Mouse (Mus musculus): Measurements from ENCODE around the gene Sfxn5. TPM values are rescaled to one million over a fixed set of nuclear protein-coding genes. Genes with fewer than 3 reads are reported as not detected.

Gene Sfxn5
- polyA plus RNA-seq, 1 experiment from 2014 or later: 8.7 TPM

DNA sequence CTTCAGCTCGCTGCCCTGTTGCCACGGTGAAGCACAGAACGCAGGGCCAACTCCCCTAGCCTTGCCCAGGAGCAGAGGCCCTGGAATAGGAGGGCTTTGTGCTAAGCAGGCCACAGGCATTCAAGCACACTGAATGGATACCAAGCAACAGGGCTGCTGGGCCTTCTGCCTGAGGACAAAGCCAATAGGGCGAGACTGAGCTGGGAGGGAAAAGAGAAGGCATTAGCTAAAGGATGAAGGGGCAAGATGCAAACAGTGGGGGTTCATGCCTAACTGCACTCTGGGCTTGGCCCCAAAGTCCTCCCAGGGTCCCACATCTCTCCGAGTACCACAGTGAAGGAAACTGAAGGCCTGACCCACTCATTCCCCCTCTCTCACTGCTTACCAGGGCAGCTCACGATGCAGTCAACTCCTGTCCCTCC is 12.8 kb downstream of the Sfxn5 start:
- Histone ChIP-seq H3K27me3 (ENCODE audit: low read depth, poor library complexity, severe bottlenecking) (no peaks in the 10 kb centered on the region), H3K36me3 (peaks cover 14% of the 10 kb centered on the region), H3K4me3 (no peak overlapping the region), H3K4me1 (peaks cover 15% of the 10 kb centered on the region), H3K9me3 (replicated peaks) (no peaks in the 10 kb centered on the region), H3K27ac (replicated peaks) (peak overlapping the region; percentile 77)
- WGBS: 34% methylated on average over 6 of the region's 6 CpGs
- peak; percentile 38 for DNase-seq (ENCODE audit: low spot score)

DNA sequence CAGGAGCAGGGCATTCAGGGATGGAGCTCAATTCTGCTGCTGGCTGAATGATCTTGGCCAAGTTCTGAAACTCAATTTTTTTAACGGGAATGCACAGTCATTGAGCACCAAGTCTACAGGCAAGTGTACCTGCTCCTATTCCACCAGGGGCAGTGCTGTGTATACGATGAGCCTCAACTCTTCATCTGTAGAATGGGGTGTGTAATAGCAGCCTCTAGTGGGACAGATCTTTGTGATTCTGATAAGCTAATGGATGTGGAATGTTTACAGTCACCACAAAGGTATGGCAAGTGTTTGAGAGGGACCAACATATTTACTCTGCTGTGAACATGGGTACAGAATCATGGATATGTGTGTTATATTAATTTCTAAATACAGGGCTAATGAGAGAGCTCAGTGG is 17.0 kb downstream of the Sfxn5 start:
- 93% methylated on average over 2 of the region's 2 CpGs for WGBS
- no peak overlapping the region for H3K27ac ChIP-seq (replicated peaks)

DNA sequence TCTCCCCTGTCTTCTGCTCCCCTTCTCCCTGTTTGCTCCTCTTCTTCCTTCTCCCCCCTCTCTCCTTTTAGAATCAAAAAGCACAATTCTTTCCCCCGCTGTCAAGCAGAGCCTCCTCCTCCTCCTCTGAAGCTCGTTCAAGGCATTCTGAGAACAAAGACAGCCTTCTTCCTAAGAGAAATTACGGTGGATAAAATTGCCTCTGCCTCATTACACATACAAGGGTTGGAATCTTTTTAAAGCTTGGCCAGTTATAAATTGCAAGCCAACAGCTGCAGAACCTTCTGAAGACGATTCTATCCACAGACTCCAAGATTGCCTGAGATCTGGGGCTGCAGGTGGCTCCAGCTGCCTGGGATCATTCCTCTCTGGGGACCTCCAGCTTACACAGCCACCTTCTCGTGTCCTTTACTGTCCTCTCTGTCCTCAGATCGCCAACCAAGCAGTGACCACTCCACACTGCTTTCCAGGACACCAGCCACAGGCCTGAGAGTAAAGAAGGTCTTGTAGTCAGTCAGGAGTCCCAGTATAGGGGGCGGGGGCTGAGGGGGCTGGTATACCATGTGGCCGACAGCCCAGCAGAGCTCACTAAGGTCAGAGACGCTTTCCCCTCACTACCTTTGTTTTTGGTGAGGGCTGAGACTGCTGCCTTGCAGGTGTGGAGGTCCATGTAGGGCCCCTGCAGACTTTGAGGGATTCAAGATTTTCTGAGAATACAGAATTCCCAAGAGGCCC is 19.0 kb downstream of the Sfxn5 start:
- H3K4me3 ChIP-seq: no peak overlapping the region
- WGBS: 62% methylated on average over 9 of the region's 9 CpGs
- H3K4me1 ChIP-seq: peaks cover 10% of the 10 kb centered on the region
- no peak for DNase-seq (ENCODE audit: low spot score)
- H3K9me3 ChIP-seq (replicated peaks): no peaks in the 10 kb centered on the region
- no peaks in the 10 kb centered on the region for H3K27me3 ChIP-seq (ENCODE audit: low read depth, poor library complexity, severe bottlenecking)
- no peak overlapping the region for H3K27ac ChIP-seq (replicated peaks)
- H3K36me3 ChIP-seq: peaks cover 9% of the 10 kb centered on the region

More for the DNA sequence above, 17.0 kb downstream of the Sfxn5 start:
- no peaks in the 10 kb centered on the region for H3K27me3 ChIP-seq (ENCODE audit: low read depth, poor library complexity, severe bottlenecking)
- no peaks in the 10 kb centered on the region for H3K9me3 ChIP-seq (replicated peaks)
- DNase-seq (ENCODE audit: low spot score): no peak
- peaks cover 20% of the 10 kb centered on the region for H3K4me1 ChIP-seq
- H3K36me3 ChIP-seq: peaks cover 14% of the 10 kb centered on the region
- H3K4me3 ChIP-seq: no peak overlapping the region

DNA sequence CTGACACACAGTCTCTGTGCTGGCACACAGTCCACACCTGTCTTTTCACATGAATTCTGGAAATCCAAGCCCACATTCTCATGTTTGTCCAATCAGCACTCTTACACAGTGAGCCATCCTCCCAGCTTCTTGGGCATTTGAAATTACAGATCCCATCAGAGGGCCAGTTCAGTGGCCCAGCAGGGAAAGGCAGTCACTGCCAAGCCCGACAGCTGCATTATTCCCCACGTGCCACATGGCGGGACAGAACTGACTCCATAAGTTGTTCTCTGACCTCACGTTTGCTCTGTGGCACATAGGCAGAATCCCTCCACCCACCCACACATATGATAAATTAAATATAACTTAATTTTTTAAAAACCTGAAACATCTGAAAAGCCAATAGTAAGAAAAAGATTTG is 25.3 kb downstream of the Sfxn5 start:
- WGBS: 88% methylated on average over 4 of the region's 4 CpGs
- Histone ChIP-seq H3K9me3 (replicated peaks) (no peaks in the 10 kb centered on the region), H3K27ac (replicated peaks) (no peak overlapping the region), H3K36me3 (no peaks in the 10 kb centered on the region), H3K4me1 (peaks cover 2% of the 10 kb centered on the region; the same call in 1 of the 2 replicates), H3K27me3 (ENCODE audit: low read depth, poor library complexity, severe bottlenecking) (no peaks in the 10 kb centered on the region), H3K4me3 (no peak overlapping the region)
- DNase-seq (ENCODE audit: low spot score): no peak

DNA sequence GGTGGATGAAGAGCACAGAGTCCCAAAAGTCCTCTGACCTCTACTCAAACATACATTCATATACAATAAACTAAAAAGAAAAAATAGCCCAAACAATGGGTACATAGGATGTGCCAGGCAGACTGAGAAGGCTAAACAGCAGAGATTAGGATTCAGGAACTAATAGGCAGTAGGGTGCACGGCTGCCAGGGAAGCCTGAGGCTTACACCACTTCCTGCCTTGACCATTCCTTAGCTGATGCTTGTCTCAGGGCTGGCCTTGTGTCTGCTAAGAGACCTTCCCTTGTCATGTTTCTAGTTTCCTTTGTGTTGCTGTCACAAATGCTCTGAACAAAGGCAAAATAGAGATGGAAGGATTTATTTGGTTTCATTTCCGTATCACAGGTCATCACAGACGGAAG is 26.8 kb downstream of the Sfxn5 start:
- Histone ChIP-seq H3K27ac (replicated peaks) (no peak overlapping the region), H3K27me3 (ENCODE audit: low read depth, poor library complexity, severe bottlenecking) (no peaks in the 10 kb centered on the region), H3K9me3 (replicated peaks) (no peaks in the 10 kb centered on the region), H3K36me3 (no peaks in the 10 kb centered on the region), H3K4me1 (peaks cover 7% of the 10 kb centered on the region; the same call in 1 of the 2 replicates), H3K4me3 (no peak overlapping the region)
- WGBS: 81% methylated on average over 3 of the region's 3 CpGs
- DNase-seq (ENCODE audit: low spot score): no peak

DNA sequence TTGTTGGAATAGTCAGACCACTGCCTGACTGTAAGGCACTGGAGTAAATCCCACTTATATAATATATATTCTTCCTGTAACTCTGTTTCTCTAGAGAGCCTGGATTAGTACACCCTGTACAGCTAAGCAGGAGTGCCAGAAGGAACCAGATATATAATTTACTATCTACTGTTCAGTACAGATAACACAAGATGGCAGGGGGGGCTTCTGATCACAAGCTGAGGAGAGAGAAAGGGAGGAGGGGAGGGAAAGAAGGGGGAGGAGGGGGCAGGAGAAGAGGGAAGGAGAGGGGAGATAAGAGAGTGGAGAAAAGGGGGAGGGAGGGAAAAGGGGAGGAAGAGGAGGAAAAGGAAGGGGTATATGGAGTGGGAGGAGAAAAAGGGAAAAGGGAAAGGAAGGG is 27.4 kb downstream of the Sfxn5 start:
- H3K9me3 ChIP-seq (replicated peaks): no peaks in the 10 kb centered on the region
- H3K4me3 ChIP-seq: no peak overlapping the region
- H3K27ac ChIP-seq (replicated peaks): no peak overlapping the region
- H3K36me3 ChIP-seq: no peaks in the 10 kb centered on the region
- DNase-seq (ENCODE audit: low spot score): no peak
- H3K27me3 ChIP-seq (ENCODE audit: low read depth, poor library complexity, severe bottlenecking): no peaks in the 10 kb centered on the region
- peaks cover 7% of the 10 kb centered on the region; the same call in 1 of the 2 replicates for H3K4me1 ChIP-seq

DNA sequence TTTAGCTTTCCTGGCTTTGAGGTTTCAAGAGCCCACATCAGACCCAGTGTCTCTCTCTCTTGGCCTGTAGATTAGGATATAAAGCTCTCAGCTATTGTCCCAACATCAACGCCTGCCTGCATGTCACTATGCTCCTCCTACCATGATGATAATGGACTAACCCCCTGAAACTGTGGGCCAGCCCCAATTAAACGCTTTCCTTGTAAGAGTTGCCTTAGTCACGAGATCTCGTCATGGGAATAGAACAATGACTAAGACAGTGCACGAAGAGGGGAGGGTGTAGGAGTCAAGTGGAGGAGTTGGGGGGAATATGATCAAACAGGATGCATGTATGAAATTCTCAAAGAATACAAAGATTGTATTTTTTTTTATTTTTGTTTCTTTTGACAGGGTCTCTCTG is 28.3 kb downstream of the Sfxn5 start:
- no peaks in the 10 kb centered on the region for H3K27me3 ChIP-seq (ENCODE audit: low read depth, poor library complexity, severe bottlenecking)
- H3K4me1 ChIP-seq: peaks cover 7% of the 10 kb centered on the region; the same call in 1 of the 2 replicates
- H3K9me3 ChIP-seq (replicated peaks): no peaks in the 10 kb centered on the region
- no peak for DNase-seq (ENCODE audit: low spot score)
- WGBS: 82% methylated on average over 5 of the region's 5 CpGs
- H3K4me3 ChIP-seq: no peak overlapping the region
- H3K27ac ChIP-seq (replicated peaks): no peak overlapping the region
- H3K36me3 ChIP-seq: no peaks in the 10 kb centered on the region

DNA sequence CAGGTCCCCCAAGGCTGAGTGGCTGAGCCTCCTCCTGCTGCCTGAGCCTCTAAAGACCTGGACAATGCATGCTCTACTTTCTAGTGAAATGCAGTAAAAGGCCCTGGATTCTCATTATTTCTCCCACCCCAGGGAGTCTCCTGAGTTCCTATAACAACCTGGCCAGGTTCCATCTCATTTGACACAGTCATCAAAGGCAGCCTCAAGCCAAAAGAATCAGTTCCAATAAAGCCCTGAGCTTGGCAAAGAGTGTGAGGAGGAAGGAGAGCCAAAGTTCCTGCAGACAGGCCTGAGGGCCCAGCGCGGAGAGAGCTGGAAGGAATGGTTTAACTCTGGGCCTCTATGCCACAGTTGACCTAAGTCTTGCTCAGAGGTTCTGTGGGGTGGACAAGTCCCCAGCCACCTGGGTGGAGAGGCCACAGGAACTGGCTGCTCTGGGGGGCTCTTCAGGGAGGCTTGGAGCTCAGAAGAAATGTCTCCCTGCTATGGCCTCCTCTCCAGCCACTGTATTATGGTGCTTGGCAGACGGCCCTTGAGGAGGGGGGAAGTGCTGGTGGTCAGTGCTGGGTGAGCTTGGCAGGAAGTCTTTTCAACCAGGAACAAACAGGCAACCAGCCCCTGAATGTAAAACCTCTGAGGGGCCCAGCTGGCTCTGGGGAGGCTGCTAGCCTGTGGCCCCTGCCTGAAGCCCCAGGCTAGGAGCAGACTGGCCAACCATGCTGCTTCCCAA is 30.7 kb downstream of the Sfxn5 start:
- WGBS: 79% methylated on average over 3 of the region's 3 CpGs
- Histone ChIP-seq H3K27me3 (ENCODE audit: low read depth, poor library complexity, severe bottlenecking) (no peaks in the 10 kb centered on the region), H3K36me3 (0 out of 2 replicates have a peak, but pooled peaks cover 2% of the 10 kb centered on the region), H3K9me3 (replicated peaks) (no peaks in the 10 kb centered on the region), H3K27ac (replicated peaks) (no peak overlapping the region), H3K4me3 (no peak overlapping the region), H3K4me1 (peaks cover 7% of the 10 kb centered on the region; the same call in 1 of the 2 replicates)
- DNase-seq (ENCODE audit: low spot score): no peak

DNA sequence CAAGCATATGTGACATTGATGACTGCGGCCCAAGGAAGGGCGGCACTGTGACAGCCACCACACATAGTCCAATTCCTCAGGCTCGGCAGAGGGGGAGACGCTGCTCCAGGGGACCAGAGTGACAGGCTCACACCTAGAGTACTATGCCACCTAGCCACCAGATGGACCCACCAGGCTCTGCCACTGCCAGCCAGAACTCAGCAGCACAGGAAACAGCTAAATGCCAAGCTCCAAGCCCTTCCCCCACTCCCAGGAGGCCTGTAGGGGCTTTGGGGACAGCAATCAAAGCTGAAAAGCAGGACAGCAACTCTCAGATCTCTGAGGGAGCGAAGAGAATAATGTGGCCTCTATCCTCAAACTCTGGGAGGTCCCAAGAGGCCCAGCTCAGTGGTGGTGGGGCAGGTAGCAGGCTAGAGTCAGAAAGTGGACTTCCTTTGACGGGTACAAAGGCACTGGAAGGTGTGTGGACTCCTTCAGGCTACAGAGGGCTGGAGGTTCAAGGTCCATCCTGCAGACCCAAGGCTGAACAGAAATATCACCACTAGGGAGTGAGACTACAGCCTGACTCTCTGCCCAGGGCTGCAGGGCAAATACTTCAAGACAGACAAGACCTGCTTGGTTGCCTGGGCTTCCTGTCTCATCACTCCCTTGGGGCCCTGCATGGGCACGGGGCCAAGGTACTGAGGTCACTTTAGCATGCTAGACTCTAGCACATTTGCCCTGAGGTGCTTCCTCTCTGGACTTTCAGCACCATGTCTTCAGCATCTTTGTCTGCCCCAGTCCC is 37.6 kb downstream of the Sfxn5 start:
- Histone ChIP-seq H3K36me3 (0 out of 2 replicates have a peak, but pooled peaks cover 4% of the 10 kb centered on the region), H3K27ac (replicated peaks) (peak overlapping the region; percentile 42; the same call in 1 of the 2 replicates), H3K9me3 (replicated peaks) (no peaks in the 10 kb centered on the region), H3K27me3 (ENCODE audit: low read depth, poor library complexity, severe bottlenecking) (no peaks in the 10 kb centered on the region), H3K4me1 (peaks cover 20% of the 10 kb centered on the region), H3K4me3 (no peak overlapping the region)
- DNase-seq (ENCODE audit: low spot score): no peak
- WGBS: 73% methylated on average over 7 of the region's 7 CpGs

DNA sequence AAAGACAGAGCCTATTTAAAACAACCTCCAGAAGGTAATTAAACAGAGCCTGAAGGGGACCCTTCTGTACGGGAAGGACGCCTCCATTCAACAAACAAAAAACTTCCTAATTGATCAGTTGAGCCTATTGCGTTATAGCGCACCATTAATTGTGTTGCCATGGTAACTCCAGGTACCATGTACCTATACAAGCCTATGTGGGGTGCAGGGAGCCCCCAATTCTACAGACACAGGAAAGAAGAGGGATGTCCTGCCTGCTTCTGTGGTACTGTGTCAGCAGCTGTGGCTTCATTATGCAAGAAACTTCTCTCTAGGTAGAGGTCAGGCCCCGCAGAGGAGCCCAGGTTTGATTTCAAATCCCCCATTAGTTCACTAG is 39.2 kb downstream of the Sfxn5 start:
- no peaks in the 10 kb centered on the region for H3K27me3 ChIP-seq (ENCODE audit: low read depth, poor library complexity, severe bottlenecking)
- WGBS: 61% methylated on average over 5 of the region's 5 CpGs

DNA sequence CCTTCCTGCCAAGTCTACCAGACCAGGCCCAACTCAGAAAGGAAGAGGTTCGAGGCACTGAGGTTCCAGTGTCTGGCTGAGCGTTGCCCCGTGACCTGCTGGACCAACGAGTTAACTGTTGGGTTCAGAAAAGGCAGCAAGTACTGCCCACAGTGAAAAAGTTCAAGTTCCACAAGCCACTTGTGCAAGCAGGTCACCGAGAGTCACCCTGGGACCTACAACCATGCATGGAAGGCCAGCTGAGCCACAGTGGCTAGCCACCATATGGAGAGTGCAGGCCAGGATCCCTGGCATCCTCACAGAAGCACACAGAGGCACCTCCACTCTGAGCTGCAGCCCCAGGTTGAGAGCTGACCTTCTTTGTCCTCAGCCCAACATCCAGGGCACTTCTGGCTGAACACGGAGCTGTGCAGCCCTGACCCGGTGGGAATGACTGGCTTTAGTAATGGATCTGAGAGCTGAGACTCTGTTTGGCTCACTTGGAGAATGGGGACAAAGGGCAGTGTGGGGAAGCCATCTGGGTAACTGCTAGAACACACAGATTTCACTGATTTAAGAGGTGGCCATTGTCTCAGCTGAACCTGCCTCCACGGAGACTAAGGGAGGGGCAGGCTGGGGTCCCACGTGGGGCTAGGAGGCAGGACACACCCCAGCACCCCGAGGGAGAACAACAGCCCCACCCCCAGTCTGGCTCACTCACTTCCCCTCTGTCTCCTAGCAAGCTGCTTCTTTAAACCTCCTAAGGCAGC is 39.8 kb downstream of the Sfxn5 start:
- peak overlapping the region; percentile 62 for H3K27ac ChIP-seq (replicated peaks)

More for the DNA sequence above, 39.2 kb downstream of the Sfxn5 start:
- H3K4me3 ChIP-seq: no peak overlapping the region
- peak overlapping the region; percentile 62; the same call in 1 of the 2 replicates for H3K27ac ChIP-seq (replicated peaks)
- peaks cover 20% of the 10 kb centered on the region for H3K4me1 ChIP-seq
- DNase-seq (ENCODE audit: low spot score): no peak
- no peaks in the 10 kb centered on the region for H3K9me3 ChIP-seq (replicated peaks)
- 0 out of 2 replicates have a peak, but pooled peaks cover 4% of the 10 kb centered on the region for H3K36me3 ChIP-seq

More for the DNA sequence above, 39.8 kb downstream of the Sfxn5 start:
- Histone ChIP-seq H3K4me1 (peaks cover 20% of the 10 kb centered on the region), H3K9me3 (replicated peaks) (no peaks in the 10 kb centered on the region), H3K36me3 (0 out of 2 replicates have a peak, but pooled peaks cover 2% of the 10 kb centered on the region), H3K4me3 (no peak overlapping the region), H3K27me3 (ENCODE audit: low read depth, poor library complexity, severe bottlenecking) (no peaks in the 10 kb centered on the region)
- DNase-seq (ENCODE audit: low spot score): no peak
- 55% methylated on average over 10 of the region's 10 CpGs for WGBS
